Mouse (Mus musculus): Measurements from ENCODE around the gene Dnttip2.

The Dnttip2 gene

DNA sequence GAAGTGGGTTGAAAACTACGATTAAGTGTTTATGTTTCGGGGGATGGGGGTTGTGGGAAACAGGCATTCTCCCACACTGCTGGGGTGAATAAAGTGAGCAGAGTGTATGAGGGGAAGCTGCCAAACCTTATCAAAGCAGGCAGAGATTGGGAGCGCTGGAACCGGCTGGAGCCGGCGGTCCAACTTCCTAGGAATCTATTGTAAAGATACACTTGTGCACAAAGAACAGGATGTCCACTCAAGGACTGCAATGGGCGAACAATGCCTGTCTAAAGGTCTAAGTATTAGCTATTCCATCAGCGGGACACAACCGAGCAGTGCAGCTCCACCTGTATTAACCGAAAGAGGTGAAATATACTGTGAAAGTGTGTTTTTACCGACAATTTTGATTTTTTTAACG, 17.6 kb downstream of the Dnttip2 start:
- DNase-seq: no peak

- peak; percentile 89 for DNase-seq
Measured at GRCm38 (mm10) chr3:122292300-122293222, 18.4 kb downstream of the Dnttip2 start.

DNA sequence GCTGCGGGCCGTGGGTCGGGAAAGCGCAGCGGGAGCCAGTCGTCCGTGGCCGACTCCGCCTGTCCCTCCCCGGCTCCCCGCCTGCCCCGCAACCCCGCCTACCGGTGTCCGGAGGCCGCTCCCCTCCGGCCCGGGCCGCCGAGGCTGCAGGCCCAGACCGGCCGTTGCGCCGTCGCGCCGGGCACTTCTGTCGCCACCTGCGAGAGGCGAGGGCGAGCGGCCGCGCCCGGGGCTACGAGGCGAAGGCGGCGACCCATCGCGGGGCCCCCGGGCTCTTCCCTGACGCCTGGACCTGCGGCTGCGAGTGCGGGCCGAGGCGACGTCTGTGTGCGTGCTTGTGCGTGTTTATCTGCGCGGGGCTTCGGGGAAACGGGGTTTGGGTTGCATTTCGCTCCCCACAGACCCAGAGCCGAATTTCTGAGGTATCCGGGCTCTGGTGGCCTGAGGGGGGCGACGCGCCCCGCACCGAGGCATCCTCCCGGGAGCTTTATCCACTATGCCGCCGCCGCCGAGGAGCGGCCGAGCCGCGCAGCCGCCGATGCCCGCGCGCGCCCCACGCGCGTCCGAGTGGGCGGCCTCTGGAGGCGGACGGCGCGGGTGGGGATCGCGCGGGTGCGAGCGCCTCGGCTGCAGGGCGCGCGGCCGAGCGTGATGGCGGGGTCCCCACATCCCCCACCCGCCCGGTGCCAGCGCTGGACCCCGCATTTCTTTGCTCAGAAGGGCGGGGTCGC, 19.2 kb downstream of the Dnttip2 start:
- no peak for DNase-seq

GRCm38 (mm10) chr3:122293954-122294850, 20.0 kb downstream of the Dnttip2 start, which contains the start of gene Bcar3:
Gene Bcar3 (plus strand): TSS chr3:122294136.
- DNase-seq: peak; percentile 97

DNA sequence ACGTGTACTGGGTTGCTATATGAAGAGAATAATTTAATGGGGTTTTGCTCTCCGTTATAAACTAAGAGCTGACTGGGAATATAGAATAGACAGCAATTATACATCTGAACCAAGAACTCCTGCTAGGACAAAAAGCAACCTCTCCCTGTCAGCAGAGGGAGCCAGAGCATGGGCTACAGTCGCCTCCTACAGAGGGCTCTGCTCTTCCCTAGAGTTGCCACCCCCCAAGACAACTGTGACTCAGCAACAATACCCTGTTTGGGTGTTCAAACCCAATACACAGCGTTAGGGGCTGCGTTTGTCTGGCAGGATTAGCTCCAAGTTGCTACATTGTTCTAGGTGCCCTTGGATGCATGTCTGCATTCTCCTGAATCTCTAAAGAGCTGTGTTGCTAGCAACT, 21.3 kb downstream of the Dnttip2 start:
- DNase-seq: peak; percentile 66

DNA sequence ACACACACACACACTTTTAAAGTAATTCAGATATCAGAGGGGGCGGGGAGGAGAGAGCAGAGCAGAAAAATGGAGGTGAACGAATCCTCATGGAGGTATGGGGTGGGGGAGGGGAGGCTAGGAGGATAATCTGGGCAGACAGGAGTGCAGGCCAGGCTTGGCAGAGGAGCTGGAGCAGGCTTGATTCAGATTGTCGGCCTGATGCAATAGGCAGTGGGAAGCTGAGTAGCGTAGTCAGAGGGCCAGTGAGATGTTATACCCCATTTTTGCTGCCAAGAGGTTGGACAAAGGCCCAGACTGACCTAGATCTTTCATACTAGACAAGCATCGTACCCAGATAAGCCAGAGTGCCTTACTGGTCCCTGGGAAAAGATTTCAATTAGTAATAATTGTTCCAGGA, 22.8 kb downstream of the Dnttip2 start:
- no peak for DNase-seq

DNA sequence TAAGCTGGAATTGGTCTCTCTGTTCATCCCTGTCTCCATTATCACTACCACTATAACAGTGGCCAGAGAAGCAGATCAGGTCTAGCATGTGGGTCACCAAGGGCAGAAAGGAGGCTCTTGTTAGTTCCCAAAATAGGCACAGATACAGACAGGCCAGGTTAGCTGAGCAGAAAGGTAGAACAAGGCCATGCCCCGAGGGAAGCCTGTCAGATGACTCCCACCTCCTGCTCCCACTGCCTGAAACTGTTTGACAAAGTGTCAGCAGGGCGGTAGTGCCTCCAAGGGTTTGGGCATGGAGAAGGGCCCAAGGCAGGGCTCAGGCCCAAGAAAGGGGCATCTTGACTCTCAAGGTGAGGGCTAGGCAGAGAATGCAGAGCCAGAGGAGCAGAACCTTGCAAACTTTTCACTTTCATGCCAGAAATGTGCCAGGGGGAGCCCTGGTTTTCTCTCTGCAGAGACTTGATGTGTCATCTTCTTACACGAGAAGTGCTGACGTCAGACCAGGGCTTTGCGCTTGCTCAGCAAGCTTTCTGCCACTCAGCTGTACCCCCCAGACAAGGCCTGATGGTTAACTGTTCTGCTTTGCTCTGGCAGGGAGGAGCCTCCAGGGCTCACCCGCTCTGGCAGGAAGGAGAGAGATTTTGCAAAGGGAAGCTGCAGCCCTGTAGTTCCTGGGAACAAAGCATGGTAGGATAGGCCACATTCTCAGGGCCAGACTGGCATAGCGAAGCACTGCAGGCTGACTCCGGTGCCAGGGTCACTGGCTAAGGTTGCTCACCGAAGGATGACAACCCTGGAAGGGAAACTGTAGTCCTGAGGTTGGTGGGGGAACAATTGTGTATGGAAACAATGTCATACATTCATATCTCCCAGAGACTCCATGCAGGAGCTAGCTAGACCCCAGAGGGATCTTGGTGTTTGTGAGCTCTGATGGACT, 27.1 kb downstream of the Dnttip2 start:
- DNase-seq: peak; percentile 89

DNA sequence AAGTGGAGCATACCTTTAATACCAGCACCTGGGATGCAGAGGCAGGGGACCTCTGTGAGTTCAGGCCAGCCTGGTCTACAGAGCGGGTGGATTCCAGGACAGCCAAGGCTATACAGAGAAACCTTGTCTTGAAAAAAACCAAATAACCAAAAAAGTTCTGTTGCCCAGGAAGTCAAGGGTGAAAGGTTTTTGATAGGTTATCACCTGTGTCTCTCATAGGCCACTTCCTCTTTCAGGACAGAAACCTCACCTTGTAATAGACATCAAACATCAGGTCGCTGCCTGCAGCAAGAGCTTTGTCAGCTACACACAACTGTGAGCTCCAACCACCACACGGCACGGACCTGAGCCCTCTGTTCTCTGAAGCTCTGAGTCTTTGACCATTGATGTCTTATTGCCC, 30.4 kb downstream of the Dnttip2 start:
- no peak for DNase-seq

DNA sequence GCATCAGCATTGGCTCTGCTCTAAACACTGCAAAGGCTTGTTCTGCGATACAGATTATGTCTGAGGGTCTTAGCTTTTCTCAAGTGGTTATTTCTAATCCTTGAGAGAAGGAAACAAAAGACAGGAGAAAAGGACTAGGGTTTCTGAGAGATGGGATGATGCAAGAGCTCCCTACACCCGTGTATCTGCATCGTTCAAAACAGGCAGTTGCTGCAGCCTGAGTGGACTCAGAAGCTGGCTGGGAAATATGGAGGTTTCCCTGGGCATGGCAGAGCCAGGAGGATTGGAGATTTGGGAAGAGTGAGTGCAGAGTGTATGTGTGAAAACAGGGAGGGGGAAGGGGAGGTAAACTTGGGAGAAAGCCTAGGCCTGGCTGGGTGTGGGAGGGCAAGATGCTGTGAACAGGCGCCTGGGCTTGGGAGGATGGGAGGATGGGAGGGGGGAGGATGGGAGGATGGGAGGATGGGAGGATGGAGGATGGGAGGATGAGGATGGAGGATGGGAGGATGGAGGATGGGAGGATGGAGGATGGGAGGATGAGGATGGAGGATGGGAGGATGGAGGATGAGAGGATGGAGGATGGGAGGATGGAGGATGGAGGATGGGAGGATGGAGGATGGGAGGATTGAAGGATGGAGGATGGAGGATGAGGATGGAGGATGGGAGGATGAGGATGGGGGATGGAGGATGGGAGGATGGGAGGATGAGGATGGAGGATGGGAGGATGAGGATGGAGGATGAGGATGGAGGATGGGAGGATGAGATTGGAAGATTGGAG, 33.9 kb downstream of the Dnttip2 start:
- no peak for DNase-seq

GRCm38 (mm10) chr3:122308981-122309380, 34.8 kb downstream of the Dnttip2 start:
- no peak for DNase-seq

- DNase-seq: peak; percentile 56
Measured at GRCm38 (mm10) chr3:122312078-122312477, 37.9 kb downstream of the Dnttip2 start.

DNA sequence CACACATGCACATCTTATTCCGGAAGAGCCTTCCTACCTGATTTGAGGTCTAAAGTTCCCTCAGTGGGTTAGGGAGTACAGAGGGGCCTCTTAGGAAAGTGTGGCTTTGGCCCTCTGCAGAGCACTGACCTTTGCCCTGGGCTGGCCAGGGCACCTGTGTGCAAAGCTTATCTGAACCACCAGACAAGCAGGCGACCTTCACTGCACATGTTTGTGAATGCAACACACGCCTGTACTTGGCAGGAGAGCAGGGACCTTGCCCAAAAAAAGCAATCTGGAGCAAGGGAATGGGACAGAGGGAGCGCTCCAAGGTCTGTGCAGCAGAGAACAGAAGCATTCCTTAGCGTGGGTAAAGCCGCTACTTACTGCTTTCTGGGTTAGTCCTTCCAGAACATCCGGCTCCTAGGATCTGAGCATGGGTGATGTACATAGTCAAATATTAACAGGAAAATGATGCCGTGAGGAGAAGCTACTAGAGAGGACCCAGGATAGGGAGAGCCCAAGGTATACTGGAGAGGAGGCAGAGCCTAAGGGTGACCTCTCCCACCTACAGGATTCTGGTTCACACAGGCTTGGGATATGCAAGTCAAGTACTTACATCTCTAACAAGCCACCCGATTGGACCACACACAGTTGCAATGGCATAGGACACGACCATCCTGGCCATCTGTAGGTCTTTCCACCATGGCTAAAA, 38.9 kb downstream of the Dnttip2 start:
- no peak for DNase-seq

GRCm38 (mm10) chr3:122313936-122314335, 39.7 kb downstream of the Dnttip2 start:
- no peak for DNase-seq

- no peak for DNase-seq
Measured at GRCm38 (mm10) chr3:122316621-122317020, 42.4 kb downstream of the Dnttip2 start.

DNA sequence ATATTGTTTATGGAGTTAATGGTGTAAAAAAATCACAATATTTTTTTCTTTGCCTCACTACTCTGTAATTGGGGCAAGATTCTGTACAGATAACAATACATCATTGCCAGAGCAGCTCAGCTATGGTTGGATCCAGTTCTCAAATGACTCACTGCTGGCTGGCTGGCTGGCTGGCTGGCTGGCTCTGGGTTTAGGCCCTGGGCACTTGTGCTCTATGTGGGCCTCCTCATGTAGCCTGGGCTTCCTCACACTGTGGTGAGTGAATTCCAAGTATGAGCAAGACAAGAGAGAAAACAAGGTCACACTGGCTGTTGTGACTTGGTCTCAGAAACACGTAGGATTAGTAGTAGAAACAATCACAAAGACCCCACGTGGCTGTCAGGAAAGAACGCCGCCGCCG, 43.2 kb downstream of the Dnttip2 start:
- no peak for DNase-seq

- no peak for DNase-seq
Measured at GRCm38 (mm10) chr3:122322226-122322625, 48.0 kb downstream of the Dnttip2 start.

- no peak for DNase-seq
Measured at GRCm38 (mm10) chr3:122323841-122324240, 49.7 kb downstream of the Dnttip2 start.

DNA sequence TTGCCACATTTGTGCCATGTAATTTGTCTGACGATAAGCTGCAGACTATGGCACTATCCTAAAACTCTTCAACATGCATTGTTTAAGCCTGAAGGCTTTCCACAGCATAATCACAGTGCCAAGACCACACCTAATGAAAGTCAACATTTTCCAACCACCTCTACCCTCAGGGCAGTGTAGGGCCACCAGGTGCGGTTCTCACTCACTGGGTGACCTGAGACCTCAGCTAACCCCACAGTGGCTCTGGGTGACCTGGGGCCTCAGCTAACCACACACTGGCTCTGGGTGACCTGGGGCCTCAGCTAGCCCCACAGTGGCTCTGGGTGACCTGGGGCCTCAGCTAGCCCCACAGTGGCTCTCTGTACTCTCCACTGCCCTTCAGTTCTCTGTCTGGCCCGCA, 50.3 kb downstream of the Dnttip2 start:
- DNase-seq: no peak

DNA sequence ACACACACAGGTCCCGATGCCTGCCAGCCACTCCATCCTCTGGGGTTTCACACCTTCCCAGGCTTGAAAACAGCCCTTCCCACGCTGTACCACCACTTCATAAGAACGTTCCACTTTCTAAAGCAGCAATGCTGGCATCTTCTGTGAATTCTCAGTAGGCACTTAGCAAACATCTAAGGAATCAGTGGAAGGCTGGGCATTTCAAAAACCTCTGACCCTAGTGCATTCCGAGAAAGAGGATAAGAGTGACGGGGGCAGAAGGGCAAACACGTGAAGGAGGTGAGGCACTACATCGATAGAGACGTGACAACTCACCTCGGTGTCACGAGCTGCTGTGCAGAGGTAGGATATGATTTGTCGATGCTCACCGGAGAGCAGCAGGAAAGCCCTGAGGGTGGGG, 56.3 kb downstream of the Dnttip2 start:
- DNase-seq: no peak

DNA sequence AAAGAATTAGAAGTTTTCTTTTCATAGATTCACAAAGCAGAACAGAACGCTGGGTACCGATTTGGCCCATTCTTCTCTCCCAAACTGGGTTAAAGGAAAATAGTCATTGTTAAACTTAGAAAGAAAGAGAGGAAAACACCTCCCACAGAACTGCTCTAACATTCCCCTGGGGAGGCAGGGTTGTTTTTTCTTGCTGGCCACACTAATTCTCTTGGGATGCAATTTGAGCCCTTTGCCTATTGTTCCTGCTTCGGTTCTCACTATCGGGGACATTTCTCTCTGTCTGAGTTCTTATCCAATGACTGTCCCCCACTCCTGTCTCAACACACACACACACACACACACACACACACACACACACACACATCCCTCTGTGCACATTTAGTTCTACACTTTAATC, 59.3 kb downstream of the Dnttip2 start:
- no peak for DNase-seq

All from layer of hippocampus, adult 9-11 months (tissue).